Mouse (Mus musculus) testis, adult 2 months (tissue): ENCODE measurements at regions not wholly inside any gene's neighbourhood (a gene's known extent, or its start where the extent isn't known, plus 50 kb on each side); places are given as distances from the start of the nearest gene placed in this dataset.

Experiments used
- CTCF ChIP-seq: fragments of 200-500 bp; IDR thresholded peaks from 2 replicates; pipeline ENCODE4 v1.5.1; 2012; ENCODE audit warnings: low read depth, mild to moderate bottlenecking, inconsistent platforms, low read length, moderate library complexity; ENCODE audit not compliant: control insufficient read depth, insufficient read depth, insufficient replicate concordance
- POLR2A ChIP-seq: fragments of 200-500 bp; IDR thresholded peaks from 2 replicates; pipeline ENCODE4 v1.6.1; 2012; ENCODE audit warnings: low read depth, mild to moderate bottlenecking, inconsistent platforms, low read length, moderate library complexity; ENCODE audit not compliant: control insufficient read depth

- no peak for TF ChIP-seq CTCF
- no peak for TF ChIP-seq POLR2A
Observed at GRCm38 (mm10) chr10:96366871-96367270, 230.5 kb downstream of the Gm5426 start.
